Mouse (Mus musculus): ENCODE measurements around the gene Ngdn. TPM values are rescaled to one million over a fixed set of nuclear protein-coding genes. Genes with fewer than 3 reads are reported as not detected.
"Not testable (repeated sequence)": the region's sequence is repeated elsewhere in the genome, so short reads cannot be mapped to it uniquely, and the experiment has no call there.

Ngdn gene
- 10 to 100 TPM; 23.0 to 26.4 TPM for total RNA-seq (2021)

- intact Hi-C loops (cut with DNase I) = loop anchor here (1.0 to 5.0 kb wide), 3 partner anchors 115 to 303 kb away; partner anchors contain the start of gene Cebpe
- peak; percentile 99 to 100 for DNase-seq (ENCODE audit: low spot score in 2 of 2)
These were observed at the start of gene Ngdn for GRCm38 (mm10) chr14:55014991-55015766. Gene Ngdn (plus strand): TSS chr14:55015454.

- DNase-seq (ENCODE audit: low spot score in 2 of 2) = no peak
- intact Hi-C loops (cut with DNase I) = no loop called here
These were observed 49.6 kb upstream of the Ngdn start for GRCm38 (mm10) chr14:54965631-54966030.

- DNase-seq (ENCODE audit: low spot score in 2 of 2) = no peak
- intact Hi-C loops (cut with DNase I) = no loop called here
These were observed 48.8 kb upstream of the Ngdn start, which contains the start of gene Myh6 for GRCm38 (mm10) chr14:54966320-54966977. Gene Myh6 (minus strand): TSS chr14:54966927.

- no peak for DNase-seq (ENCODE audit: low spot score in 2 of 2)
- intact Hi-C loops (cut with DNase I) = no loop called here
These were observed 47.4 kb upstream of the Ngdn start for GRCm38 (mm10) chr14:54967874-54968273.

- no peak for DNase-seq (ENCODE audit: low spot score in 2 of 2)
- intact Hi-C loops (cut with DNase I) = no loop called here
These were observed 46.9 kb upstream of the Ngdn start for GRCm38 (mm10) chr14:54968344-54968743.

- DNase-seq (ENCODE audit: low spot score in 2 of 2); intact Hi-C loops (cut with DNase I): not testable (repeated sequence)
These were observed 42.5 kb upstream of the Ngdn start for GRCm38 (mm10) chr14:54972786-54973185.

- intact Hi-C loops (cut with DNase I) = loop anchor here (1.0 kb wide), 1 partner anchor 26 kb away; no protein-coding TSS in a partner anchor
- peak; percentile 34 to 61 for DNase-seq (ENCODE audit: low spot score in 2 of 2)
These were observed 41.0 kb upstream of the Ngdn start for GRCm38 (mm10) chr14:54974068-54974791.

GRCm38 (mm10) chr14:54976633-54977032 is 38.6 kb upstream of the Ngdn start, which contains the start of gene Gm17428:
Gene Gm17428 (plus strand): TSS chr14:54976933.
- intact Hi-C loops (cut with DNase I) = no loop called here
- DNase-seq (ENCODE audit: low spot score in 2 of 2) = no peak

GRCm38 (mm10) chr14:54978664-54979063 is 36.6 kb upstream of the Ngdn start:
- DNase-seq (ENCODE audit: low spot score in 2 of 2) = no peak
- intact Hi-C loops (cut with DNase I) = no loop called here

GRCm38 (mm10) chr14:54981934-54982333 is 33.3 kb upstream of the Ngdn start:
- DNase-seq (ENCODE audit: low spot score in 2 of 2) = no peak
- intact Hi-C loops (cut with DNase I) = no loop called here

- DNase-seq (ENCODE audit: low spot score in 2 of 2); intact Hi-C loops (cut with DNase I): not testable (repeated sequence)
These were observed 26.8 kb upstream of the Ngdn start for GRCm38 (mm10) chr14:54988350-54988874.

GRCm38 (mm10) chr14:54988882-54989281 is 26.4 kb upstream of the Ngdn start:
- intact Hi-C loops (cut with DNase I) = no loop called here

GRCm38 (mm10) chr14:54989886-54990441 is 25.3 kb upstream of the Ngdn start:
- DNase-seq (ENCODE audit: low spot score in 2 of 2) = peak in 1 of 2 experiments; percentile 20
- intact Hi-C loops (cut with DNase I) = no loop called here

More at GRCm38 (mm10) chr14:54988882-54989281, 26.4 kb upstream of the Ngdn start:
- DNase-seq (ENCODE audit: low spot score in 2 of 2) = no peak

- intact Hi-C loops (cut with DNase I) = no loop called here
- DNase-seq (ENCODE audit: low spot score in 2 of 2) = no peak
These were observed 23.1 kb upstream of the Ngdn start for GRCm38 (mm10) chr14:54992196-54992595.

- no peak for DNase-seq (ENCODE audit: low spot score in 2 of 2)
- intact Hi-C loops (cut with DNase I) = no loop called here
These were observed 21.6 kb upstream of the Ngdn start for GRCm38 (mm10) chr14:54993636-54994035.

GRCm38 (mm10) chr14:54994136-54994868 is 21.0 kb upstream of the Ngdn start, which contains the start of gene Myh7:
Gene Myh7 (minus strand): TSS chr14:54994626.
- intact Hi-C loops (cut with DNase I) = no loop called here
- peak; percentile 12 to 34 for DNase-seq (ENCODE audit: low spot score in 2 of 2)

- intact Hi-C loops (cut with DNase I) = no loop called here
- DNase-seq (ENCODE audit: low spot score in 2 of 2) = no peak
These were observed 20.4 kb upstream of the Ngdn start for GRCm38 (mm10) chr14:54994869-54995186.

GRCm38 (mm10) chr14:54995457-54996138 is 19.7 kb upstream of the Ngdn start:
- peak; percentile 32 to 43 for DNase-seq (ENCODE audit: low spot score in 2 of 2)
- intact Hi-C loops (cut with DNase I) = no loop called here
